Mouse (Mus musculus) MEL (cell line): ENCODE measurements around the gene Cpsf2.

Source experiments
- EP300 ChIP-seq, 2 experiments: IDR thresholded peaks; 2 replicates each; pipeline ENCODE4 v1.6.1; 2011; ENCODE audit warnings: improper control_type of control experiment in 2 of 2, low read length in 2 of 2, low read depth in 1 of 2, mild to moderate bottlenecking in 1 of 2
- MAFK ChIP-seq: IDR thresholded peaks from 2 replicates; pipeline ENCODE4 v1.6.1; 2011; ENCODE audit warnings: low read depth, mild to moderate bottlenecking, low read length, improper control_type of control experiment, borderline replicate concordance
- MAX ChIP-seq: IDR thresholded peaks from 2 replicates; pipeline ENCODE4 v1.6.1; 2011; ENCODE audit warnings: low read length, improper control_type of control experiment
- MXI1 ChIP-seq: IDR thresholded peaks from 2 replicates; pipeline ENCODE4 v1.6.1; 2011; ENCODE audit warnings: mild to moderate bottlenecking, low read depth, low read length, improper control_type of control experiment
- POLR2A ChIP-seq, 2 experiments: IDR thresholded peaks; 2 replicates each; pipeline ENCODE4 v1.6.1; 2011 to 2012; ENCODE audit warnings: low read length in 2 of 2, mild to moderate bottlenecking in 2 of 2, control low read depth in 1 of 2, improper control_type of control experiment in 1 of 2, low read depth in 1 of 2, moderate library complexity in 1 of 2; ENCODE audit not compliant: control insufficient read depth in 1 of 2, insufficient read depth in 1 of 2, poor library complexity in 1 of 2
- POLR2AphosphoS2 ChIP-seq: IDR thresholded peaks from 2 replicates; pipeline ENCODE4 v1.6.1; 2011; ENCODE audit warnings: low read length, improper control_type of control experiment
- ZC3H11A ChIP-seq: IDR thresholded peaks from 2 replicates; pipeline ENCODE4 v1.6.1; 2012; ENCODE audit warnings: low read depth, mild to moderate bottlenecking, inconsistent platforms, low read length, improper control_type of control experiment

GRCm38 (mm10) chr12:102054155-102054554, 78.4 kb downstream of the Cpsf2 start:
- TF ChIP-seq MAX (no peak), EP300 (IDR thresholded peaks at IDR 0.05; ENCODE audit: low read depth in 1 of 2, low read length in 2 of 2) (no peak), ZC3H11A (no peak), POLR2AphosphoS2 (no peak), MAFK (no peak), POLR2A (IDR thresholded peaks at IDR 0.05; ENCODE audit: control insufficient read depth in 1 of 2, insufficient read depth in 1 of 2, low read depth in 1 of 2, low read length in 2 of 2, poor library complexity in 1 of 2) (no peak), MXI1 (no peak)
